Mouse (Mus musculus): ENCODE data around the gene Vps51. TPM values are rescaled to one million over a fixed set of nuclear protein-coding genes. Genes with fewer than 3 reads are reported as not detected.
A peak's percentile ranks its signal among the peaks of the same experiment; 100 is the strongest.
"Not testable (repeated sequence)": the region's sequence is repeated elsewhere in the genome, so short reads cannot be mapped to it uniquely, and the experiment has no call there.

Vps51 gene
- total RNA-seq, 2 experiments from 2014 or later: 51.9 to 59.8 TPM

DNA sequence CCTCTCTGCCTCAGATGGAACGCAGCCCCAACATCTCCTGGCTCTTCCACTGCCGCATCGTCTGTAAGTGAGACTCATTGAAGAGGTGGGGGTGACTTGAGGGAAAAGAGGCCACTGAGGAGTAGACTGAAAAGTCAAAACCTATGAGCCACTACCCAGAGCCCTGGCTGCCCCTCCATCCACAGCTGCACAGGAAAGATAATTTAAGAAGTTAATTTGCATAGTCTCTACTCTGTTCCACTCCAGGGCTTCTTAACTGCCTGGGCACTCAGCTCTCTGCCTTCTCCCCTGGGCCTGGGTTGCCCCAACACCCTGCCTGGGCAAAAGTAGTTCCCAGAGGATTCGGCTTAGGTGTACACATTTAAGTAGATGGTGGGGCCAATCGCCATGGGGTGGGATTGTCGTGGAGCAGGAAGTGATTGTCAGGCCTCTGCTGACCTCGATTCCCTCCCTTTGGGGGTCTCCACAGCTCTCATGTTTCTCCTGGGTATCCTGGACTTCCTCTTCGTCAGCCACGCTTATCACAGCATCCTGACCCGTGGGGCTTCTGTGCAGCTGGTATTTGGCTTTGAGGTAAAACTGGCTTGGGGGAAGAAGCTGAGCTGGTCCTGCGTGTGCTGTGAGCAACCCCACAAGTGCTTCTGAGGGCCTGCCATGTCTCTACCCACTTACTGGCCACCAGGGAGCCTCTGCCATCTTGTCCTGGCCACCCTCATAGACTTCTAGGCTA, 28.2 kb downstream of the Vps51 start:
- no peak for DNase-seq

DNA sequence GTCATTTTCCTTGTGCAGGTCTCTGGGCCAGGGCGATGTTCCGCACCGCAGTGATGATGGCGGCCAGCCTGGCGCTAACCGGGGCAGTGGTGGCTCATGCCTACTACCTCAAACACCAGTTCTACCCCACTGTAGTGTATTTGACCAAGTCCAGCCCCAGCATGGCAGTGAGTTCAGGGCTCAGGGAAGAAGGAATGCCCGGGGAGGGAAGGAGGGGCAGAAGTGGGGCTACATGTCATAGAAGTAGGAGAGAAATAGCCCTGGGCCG, 29.2 kb downstream of the Vps51 start:
- no peak for DNase-seq

DNA sequence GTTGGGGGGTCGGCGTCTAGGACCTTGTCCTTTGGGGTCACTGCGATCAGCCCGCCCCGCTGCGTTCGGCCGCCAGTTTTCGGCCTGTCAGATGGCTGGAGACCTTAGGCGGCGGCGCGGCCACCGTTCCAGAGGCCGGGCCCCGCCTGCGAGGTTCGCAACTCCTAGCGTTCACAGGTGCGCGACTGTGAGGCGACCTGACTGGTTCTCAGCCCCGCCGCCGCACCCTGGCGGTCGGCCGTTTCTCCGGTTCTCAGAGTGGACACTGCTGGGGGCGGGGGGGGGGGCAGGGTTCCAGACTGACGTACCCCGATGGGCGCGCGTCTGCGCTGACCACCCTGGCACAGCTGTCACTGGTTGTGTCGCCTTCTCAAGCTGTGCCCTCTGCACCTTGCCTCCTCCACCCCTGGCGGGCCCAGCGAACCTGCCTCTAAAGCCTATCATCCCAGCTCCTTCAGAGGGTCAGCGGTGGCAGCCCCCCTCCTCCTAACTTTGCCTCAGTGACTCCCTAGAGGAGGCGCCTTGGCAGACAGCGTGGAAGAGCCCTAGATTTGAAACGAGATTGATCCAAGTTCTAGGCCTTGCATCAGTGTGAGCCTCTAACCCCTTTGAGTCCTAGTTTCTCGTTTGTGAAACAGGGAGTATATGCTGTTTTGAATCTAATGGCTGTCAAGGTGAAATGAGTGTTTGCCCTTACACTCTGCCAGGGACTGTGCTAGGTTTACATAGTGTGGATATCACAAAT, 29.7 kb downstream of the Vps51 start:
- DNase-seq: peak; percentile 14 to 38

DNA sequence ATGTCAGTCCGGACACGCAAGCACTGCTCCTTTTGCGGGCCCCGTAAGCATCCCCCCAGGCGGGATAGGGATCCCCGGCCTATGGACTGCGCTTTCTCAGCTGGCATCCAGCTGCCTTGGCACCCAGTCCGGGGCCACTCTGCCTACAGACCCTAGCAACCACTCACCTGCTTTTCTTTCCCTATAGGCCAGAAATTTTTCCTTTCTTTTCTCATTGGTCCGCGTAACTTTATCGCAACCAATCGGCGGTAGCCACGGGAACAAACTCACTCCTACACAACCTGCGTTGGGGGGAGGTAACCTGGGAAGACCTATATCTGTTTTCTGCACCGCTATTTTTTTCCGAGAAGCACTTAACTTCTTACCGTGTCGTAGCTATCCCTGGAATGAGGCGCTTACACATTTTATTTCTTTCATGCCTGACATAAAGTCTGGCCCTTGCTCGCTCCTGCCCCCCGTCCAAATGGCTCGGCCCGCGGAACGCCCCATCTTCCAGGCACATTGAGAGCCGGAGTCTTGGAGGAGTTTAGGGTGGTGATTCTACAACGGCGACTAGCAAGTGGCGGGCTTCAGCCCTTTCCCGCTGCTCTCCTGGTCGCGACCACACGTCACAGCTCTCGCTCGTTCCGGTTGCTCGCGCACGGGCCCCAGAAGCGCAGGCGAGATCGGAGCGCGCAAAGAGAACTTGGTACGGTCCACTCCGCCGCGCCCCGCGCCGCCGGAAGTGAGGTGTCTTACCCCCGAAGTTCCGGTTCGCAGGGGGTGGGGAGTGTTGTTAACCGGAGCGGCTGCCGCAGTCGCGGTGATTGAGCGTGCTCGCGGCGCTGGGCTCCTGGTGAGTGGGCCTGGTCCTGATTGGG, 30.5 kb downstream of the Vps51 start, which contains the start of gene Syvn1:
TSS of gene Syvn1 (plus strand) at position 283 of the 860 bp plus-strand sequence.
- DNase-seq: peak; percentile 92 to 93

DNA sequence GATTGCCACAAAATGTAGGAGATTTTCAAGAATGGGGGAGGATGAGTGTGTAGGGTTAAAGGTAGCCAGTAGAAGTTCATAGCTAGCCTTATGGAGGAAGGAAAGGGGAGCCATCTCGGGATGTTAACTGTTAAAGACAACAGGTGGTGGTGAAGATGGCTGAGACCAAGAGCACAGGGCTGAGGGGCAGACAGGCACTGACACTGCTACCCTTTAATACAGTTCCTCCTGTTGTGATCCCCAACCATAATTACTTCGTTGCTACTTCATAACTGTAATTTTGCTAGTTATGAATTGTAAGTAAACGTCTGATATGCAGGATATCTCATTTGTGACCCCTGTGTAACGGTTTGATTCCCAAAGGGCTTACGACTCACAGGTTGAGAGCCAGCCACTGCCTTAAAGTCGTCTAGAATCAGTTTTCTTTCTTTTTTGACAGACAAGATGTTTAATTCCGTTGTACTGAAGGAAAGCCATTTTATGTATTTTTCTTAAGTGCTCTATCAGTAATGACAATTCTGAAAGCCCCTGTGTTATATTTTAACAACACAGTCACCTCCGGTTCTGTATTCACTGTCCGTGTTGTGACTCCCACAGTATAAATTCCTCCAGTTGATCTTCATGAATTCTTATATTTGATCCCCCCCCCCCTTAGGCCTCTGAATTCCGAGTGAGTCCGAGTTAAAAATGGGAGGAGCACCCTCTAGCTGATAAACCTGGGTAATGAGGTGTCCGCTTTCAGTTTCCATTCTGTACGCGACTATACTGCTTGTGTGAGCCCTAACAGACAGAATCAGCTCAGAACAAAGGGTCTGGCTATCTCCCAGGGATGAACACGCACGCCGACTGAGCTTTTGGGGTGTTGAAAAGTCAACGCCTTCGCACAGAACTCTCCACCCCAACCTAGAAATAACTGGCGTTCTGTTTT, 31.4 kb downstream of the Vps51 start:
- no peak for DNase-seq

DNA sequence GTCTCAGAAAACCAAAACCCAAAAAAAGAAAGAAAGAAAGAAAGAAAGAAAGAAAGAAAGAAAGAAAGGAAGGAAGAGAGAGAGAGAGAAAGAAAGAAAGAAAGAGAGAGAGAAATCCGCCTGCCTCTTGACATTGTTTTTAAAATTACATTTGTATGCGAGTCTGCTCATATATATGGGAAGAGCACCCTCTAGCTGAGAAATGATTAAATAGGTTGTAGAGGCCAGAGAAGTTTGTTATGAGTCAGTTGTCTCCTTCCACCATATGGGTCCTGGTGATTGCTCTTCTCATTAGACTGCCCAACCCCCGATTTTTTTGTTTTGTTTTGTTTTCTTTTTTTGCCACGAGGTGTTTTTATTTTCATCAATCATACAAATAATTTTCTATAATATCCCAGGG, 32.9 kb downstream of the Vps51 start:
- not testable (repeated sequence) for DNase-seq

DNA sequence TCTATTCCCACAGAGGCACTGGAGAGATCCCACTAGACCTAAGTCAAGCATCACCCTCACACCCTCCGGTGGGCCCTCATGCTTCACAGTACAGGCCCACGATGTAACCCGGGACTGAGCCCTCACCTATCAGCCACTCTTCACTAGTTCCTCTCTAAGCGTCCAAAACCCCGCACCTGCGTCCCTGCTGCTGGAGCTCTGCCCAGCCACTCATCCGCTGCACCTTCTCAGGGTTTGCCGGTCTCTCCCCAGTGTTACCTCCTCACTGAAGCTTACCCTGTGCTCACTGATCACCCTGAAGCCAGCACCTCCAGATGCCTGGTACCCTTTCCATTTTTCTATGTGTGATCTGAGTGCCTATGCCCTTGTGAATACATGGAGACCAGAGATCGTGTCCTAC, 34.7 kb downstream of the Vps51 start:
- no peak for DNase-seq

DNA sequence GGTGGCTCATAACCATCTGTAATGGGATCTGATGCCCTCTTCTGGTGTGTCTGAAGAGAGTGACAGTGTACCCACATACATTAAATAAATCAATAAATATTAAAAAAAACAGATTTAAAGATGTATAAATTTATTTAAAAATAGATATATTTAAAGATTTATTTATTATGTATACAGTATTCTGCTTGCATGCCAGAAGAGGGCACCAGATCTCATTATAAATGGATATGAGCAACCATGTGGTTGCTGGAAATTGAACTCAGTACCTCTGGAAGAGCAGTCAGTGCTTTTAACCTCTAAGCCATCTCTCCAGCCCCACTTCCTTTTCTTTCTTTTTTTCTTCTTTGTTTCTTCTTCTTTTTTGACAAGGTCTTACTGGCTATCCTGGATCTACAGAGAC, 37.0 kb downstream of the Vps51 start:
- no peak for DNase-seq

DNA sequence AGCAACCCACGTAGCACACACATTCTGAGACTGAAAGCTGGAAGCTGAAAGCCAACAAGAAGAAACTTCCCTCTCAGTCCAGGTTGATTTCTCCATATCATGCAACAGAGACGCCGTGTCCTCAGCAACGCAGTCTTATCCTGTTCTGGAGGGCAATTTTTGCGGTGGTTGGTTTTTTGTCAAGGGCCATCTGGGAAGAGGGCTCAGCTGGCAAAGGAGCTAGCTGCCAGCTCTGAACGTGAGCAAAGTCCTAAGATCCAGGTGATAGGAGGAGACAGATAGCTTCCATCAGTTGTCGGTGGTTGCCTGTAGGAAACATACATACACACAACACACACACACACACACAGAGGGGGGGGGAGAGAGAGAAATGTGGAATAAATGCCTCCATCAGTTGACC, 38.7 kb downstream of the Vps51 start:
- no peak for DNase-seq

DNA sequence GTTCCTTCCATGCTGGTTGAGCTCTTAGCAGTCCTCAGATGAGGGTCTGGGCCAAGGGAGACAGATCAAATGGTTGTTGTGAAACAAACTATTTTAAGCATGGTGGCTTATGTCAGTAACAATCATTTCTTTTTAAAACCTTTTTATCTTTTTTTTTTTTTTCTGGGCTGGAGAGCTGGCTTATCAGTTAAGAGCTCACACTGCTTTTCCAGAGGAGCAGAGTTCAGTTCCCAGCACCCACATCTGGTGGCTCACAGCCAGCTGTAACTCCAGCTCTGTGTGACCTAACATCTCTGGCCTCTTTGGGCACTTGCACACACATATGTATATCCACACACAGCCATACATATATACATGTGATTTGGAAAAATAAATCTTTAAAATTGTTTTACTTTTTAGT, 39.3 kb downstream of the Vps51 start:
- DNase-seq: no peak

DNA sequence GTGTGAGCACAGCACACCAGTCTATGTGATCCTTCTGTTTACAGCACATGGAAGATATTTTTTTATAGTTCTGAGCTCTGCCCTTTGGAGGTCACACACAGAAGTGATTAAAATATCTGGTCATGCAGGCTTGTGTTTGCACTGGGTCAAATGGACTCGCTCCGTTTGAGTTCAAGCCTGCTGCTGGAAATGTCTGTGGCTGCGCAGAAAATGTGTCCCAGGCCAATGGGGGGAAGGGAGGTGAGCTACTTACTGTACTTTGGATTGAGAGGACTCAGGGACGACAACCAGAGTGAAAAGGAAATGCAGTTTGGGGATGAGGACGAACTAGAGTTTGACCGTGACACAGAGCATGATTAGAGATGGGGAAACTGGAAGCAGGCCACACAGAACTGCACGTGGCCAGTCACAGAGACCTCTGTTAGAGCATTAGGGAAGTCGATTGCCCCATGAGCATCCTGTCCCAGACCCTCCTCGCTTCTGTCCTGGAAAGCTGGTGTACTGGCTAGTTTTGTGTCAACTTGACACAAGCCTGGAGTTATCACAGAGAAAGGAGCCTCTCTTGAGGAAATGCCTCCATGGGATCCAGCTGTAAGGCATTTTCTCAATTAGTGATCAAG, 41.0 kb downstream of the Vps51 start:
- DNase-seq: no peak

DNA sequence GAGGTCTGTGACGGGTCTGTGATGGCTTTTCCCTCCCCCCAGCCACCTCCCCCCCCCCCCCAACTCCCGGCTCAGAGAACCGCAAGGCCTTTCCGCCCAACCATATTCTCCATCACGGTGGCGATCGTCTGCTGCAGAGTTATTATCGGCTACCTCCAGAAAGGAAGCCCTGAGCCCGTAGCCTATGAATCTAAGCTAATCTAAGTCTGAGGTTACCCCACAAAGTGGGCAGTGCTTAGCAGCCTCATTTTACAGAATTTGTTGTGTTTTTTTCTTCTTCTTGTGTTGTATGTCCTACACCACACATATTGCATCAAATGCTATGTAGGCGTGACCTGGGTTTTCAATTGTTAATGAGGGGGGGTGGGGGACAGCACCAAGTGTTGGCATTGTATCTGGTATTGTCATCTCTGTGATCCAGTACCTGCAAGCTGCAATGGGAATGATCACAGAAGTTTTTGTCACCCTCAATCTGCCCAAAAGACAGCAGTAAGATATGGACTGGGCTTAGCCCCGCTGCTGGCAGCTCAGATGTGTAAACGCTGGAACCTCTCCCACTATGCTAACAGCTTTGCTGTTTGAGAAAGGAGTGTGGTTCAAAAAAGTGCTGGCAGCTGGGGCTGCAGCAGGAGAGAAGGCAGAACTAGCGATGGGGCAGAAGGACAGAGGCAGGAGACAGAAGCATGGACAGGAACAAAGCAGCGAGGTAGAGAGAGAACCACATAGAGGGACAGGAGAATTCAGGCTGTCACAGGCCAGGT, 46.3 kb downstream of the Vps51 start:
- no peak for DNase-seq

DNA sequence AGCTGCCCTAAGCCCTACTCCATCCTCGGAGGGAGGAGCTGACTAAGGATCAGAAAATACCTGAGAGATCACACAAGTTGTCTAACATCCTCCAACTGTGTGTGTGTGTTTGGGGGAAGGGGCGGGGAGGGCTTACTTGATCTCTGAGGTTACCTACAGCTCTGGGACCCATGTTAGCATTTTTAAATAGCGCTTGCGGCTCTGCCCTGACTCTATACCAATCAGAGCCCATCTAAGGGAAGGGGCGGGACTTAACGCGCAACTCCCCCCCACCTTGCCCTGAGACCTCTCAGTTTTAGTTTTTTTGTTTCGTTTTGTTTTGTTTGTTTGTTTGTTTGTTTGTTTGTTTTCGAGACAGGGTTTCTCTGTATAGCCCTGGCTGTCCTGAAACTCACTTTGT, 47.6 kb downstream of the Vps51 start:
- no peak for DNase-seq

DNA sequence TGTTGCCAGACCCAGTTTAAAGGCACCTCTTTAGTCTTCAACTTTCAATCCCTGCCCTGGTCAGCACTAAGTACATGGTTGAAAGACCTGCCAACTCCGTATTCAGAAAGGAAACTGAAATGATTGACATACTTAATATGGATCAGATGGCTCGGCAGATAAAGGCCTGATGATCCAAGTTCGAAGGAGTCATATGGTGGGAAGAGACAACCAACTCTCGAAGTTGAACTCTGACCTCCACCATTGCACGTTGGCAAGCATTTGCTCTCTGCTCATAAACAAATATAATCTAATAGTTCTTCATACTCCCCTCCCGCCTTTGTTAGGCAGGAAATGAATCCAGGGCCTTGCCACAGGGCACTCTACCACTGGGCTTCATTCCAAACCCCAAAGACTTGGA, 48.0 kb downstream of the Vps51 start:
- DNase-seq: no peak

DNA sequence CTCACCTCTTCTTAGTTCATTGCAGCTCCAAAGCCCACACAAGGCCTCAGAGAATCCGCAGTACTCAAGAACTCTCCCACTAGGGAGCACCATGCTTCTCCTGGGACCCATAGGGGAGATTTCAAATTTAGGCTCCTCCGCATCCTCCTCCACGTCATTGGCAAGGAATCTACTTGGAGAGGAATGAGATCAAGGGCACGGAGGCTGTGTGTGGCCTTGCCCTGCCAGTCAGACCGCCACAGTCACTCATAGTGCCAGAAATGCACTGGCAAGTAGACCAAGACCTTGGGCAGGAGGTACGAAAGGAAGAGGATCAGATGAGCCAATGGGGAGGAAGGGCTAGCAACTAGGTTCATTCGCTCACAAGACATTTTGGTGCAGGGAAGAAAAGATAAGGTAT, 53.1 kb downstream of the Vps51 start:
- peak; percentile 74 to 77 for DNase-seq

DNA sequence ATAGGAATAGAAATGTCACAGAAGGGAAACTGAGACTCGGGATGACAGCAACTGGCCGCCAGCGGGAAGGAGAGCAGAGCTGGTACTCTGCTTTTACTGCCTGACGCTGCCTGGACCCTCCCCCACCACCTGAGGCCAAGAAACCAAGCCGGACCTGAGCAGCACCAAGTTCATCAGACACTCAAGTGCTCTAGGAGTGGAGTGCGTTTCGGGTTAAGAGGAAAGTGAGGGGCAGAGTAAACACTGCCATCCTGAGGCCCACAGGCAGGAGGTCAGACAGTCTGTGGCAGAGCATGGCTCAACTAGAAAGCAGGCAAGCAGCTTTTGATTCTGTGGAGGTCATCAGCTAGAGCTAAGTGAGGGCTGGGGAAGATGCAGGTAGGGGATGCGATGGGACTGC, 54.0 kb downstream of the Vps51 start:
- DNase-seq: no peak

DNA sequence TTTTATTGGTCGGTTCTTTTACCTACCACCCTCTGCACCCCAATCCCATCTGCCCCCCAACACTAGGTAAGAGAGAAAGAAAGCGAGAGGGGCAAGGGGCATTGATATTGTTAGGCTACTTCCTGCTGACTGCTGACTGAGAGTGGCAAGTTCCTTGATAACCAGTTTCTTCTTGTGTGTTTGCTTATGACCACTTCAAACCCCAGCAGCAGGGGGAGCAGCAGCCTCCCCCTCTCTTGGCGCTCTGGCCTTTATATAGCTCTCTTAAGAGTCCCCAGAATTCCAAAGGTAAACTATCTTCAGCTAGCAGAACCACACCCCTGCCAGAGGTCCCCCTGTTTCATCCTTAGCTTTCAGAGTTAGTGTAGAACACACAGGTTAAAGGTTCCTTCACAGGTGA, 56.8 kb downstream of the Vps51 start:
- no peak for DNase-seq

DNA sequence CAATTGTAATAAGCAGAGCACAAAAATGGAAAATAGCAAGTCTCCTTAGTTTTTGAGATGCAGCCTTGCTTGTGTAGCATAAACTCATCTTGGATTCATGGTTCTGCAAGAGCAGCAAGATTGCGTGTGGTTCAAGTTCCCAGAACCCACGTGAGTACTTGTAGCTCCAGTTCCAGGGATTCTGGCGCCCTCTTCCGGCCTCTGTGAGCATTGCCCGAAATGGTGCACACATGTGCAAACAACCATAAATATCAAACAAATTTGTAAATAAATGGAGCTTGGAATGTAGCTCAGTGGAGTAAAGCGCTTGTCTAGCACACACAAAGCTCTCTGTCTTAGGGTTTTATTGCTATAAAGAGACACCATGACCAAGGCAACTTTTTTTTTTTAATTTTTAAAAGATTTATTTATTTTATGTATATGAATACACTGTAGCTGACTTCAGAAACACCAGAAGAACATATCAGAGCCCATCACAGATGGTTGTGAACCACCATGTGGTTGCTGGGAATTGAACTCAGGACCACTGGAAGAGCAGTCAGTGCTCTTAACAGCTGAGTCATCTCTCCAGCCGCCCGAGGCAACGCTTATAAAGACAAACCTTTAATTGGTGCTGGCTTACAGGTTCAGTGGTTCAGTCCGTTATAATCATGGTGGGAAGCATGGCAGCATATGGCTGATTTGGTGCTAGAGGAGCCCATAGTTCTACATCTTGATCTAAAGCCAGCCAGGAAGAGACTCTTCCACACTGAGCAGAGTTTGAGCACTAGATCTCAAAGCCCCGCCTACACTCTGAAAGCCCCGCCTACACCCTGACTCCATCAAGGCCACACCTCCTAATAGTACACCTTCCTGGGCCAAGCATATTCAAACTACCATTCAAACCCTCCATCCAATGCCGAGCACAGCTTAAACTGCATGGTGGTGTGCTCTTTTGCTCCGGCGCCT, 58.6 kb downstream of the Vps51 start:
- DNase-seq: peak; percentile 91 to 92

All from adrenal gland, postnatal 36 days (tissue).